Mouse (Mus musculus): Measurements from ENCODE around the gene Srp9.

DNA sequence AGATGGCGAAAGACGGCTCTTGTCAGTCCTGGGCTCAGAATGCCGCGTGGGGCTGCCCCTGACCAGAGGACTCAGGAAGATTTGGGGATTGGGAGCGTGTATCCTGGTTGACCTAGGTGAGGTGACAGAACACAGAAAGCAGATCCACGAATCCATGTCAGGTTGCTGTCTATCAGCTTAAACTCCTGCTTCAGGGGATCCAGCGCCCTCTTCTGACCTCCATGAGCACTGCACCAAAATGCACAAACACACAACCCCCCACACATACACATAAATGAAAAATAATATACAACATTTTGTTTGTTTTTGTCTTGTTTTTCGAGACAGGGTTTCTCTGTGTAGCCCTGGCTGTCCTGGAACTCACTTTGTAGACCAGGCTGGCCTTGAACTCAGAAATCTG lies 13.6 kb downstream of the Srp9 start:
- TF ChIP-seq POLR2A (IDR thresholded peaks at IDR 0.05; ENCODE audit: borderline replicate concordance, extremely low read depth, low read depth, low read length) (no peak), CTCF (IDR thresholded peaks at IDR 0.05; ENCODE audit: insufficient read depth, low read length) (no peak)

Data from lung, adult 2 months (tissue).